Mouse (Mus musculus): Measurements from ENCODE around the gene Tmem50b. TPM values are rescaled to one million over a fixed set of nuclear protein-coding genes. Genes with fewer than 3 reads are reported as not detected.

The Tmem50b gene
- 21.4 TPM for total RNA-seq (2023)

DNA sequence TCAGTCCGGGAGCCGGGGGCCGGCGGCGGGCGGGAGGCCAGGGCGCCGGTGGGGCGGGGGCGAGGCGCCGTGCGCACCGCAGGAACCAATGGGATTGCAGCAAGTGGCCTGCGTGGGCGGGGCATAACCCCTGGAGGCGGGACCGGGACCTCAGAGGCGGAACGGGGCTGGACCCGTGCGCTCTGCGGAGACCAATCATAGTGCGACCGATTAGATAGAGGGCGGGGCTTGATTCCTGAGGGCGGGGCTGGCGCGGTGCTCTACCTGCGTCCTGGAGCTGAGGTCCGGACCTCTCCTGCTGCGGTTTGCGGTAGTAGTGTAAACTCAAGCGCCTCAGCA is at the start of gene Tmem50b:
Tmem50b (minus strand) TSS at position 129 of the 339 bp plus-strand sequence.

DNA sequence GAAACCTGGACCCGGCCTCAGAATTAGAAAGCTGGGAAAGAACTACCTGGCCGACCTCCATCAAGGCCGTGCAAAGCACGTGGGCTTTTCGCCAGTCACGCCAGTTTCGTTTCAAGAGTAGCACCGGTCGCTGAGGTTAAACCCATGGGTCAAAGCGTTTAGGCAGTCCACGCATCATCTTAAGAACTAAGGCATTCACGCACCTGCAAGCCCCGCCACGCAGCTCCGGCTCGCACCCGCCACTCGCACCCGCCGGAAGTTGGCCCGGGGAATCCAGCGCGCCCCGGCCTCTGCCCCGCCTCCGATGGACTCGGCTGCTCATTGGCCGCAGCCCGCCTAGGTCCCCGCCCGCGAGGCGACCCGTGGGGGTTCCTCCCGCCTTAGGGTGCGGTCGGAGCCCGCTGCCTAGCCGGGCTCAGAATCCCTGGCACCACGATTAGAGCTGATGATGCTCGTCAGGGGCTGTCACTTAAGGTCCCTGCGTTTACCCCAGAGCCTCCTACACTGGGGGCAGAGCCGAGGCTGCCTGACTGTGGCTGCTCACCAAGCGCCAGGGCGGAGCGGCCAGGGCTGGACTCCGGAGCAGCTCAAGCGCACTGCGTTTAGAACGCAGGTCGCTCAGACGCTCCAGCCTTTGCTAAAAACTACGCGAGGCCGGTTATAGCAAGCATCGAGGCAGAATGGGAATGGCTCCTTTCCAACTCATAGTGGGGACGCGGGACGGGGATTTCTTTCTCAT is 49.2 kb upstream of the Tmem50b start, which contains the start of gene Gart:
Gart (minus strand) TSS at position 272 of the 739 bp plus-strand sequence.

DNA sequence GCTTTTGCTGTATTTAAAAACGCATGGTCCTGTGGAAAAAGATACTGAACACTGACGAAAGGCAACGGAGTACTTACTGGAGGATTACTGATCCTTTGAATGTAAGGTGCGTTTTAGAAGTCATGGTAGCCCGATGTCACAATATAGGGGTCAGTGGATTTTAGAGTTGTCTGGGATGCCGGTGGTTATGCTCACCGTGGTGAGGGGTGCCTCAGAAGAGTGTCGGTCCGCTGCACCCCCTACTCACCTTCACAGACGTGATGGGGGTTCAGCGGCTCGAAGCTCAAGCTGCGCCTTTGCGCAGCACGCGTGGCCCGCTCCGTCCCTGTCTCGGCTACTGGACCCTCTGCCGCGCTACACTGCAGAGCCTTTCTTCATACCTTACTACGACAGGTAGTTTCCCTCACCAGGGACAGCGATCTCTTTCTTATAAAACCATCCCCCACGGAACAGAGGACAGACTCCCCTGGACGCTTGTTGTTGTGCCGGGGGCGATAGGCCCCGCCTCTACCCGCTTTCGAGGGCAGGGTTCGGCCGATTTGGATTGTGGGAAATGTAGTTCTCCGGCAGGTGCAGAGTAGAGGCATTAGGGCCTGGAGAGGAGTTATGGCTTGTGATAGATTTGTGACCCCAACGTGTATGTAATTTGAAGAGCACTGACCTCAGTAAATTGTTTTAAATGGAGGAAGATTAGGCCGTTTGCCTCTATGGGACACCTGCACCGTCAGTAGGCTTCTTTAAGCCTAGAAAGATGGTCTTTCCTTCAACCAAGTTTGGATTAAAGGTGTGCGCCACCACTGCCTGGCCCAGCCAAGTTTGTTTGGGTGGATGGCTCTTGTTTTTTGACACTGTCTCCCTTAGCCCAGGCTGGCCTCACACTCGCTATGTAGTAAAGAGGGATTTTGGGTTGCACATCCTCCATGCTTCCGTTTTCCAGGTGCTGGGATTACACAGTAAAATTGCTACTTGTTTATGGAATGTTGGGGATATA is 21.2 kb upstream of the Tmem50b start, which contains the start of gene Dnajc28:
Dnajc28 (minus strand) TSS at position 516 of the 991 bp plus-strand sequence.

DNA sequence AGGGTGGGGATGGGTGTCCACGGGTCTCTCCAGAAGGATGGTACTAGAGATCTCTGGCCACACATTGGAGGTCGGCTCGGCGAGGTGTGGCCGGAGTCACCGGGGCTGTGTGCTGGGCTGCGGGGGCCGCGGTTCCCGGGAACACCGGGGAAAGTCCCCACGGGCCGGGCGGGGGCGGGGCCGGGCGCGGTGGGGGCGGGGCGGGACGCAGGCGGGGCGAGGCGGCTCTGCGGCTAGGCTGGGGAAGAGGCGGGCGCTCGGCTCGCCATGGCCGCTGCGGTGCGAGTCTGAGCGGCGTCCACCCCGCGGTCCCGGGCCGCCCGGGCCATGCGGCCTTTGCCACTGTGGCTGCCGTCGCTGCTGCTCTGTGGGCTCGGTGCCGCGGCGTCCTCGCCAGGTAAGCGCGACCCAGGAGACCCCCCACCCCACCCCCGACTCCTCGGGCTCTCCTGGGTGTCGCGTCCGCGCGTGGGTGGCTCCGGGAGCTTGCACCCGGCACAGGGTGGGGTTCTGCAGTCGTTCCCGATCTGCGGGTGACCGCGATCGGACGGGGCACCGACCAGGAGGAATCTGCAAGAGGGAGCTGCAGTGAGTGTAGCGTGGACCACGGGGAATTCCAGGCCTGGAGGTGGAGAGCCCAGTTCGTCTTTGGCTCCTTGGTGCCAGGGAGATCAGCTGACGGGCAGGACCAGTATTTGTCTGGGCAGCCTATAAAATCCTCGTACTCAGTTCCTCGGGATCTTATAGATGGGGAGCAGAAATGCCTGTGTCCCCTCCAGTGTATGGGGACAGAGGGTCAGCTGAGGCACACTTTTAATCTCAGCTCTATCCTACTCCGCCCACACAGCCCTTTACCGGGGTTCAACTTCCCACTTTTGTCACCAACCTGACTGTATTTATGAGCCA is 50.5 kb downstream of the Tmem50b start, which contains the start of gene Ifngr2:
Ifngr2 (plus strand) TSS at position 237 of the 906 bp plus-strand sequence.

Other genes starting within 250 kb of the Tmem50b start
- 58.4 TPM for gene Ifnar2, start 225.0 kb downstream of the Tmem50b start, total RNA-seq (2023)
- 1.6 TPM for gene Gm21970, start 206.1 kb downstream of the Tmem50b start, total RNA-seq (2023)
- 50.6 TPM for gene Il10rb, start 191.6 kb downstream of the Tmem50b start, total RNA-seq (2023)
- 175 TPM for gene Ifnar1, start 112.6 kb downstream of the Tmem50b start, total RNA-seq (2023)
- gene Ifngr2, start 50.7 kb downstream of the Tmem50b start, total RNA-seq (2023) = 135 TPM
- gene Dnajc28, start 21.2 kb upstream of the Tmem50b start, total RNA-seq (2023) = 1.4 TPM
- 91.0 TPM for gene Gart, start 49.2 kb upstream of the Tmem50b start, total RNA-seq (2023)
- 464 TPM for gene Son, start 49.7 kb upstream of the Tmem50b start, total RNA-seq (2023)
- gene Donson, start 91.0 kb upstream of the Tmem50b start, total RNA-seq (2023) = 176 TPM
- gene Cryzl1, start 131.2 kb upstream of the Tmem50b start, total RNA-seq (2023) = 19.6 TPM
- 7.7 TPM for gene Itsn1, start 131.5 kb upstream of the Tmem50b start, total RNA-seq (2023)